Mouse (Mus musculus) c-Kit-negative CD71-positive TER-119-positive erythroid progenitor cells, embryonic 14.5 days (primary cell): ENCODE data around the gene Twist1.

Experiments
- DNase-seq: peaks from one replicate; pipeline ENCODE4 v3.0.0-alpha.2; 2013; ENCODE audit warnings: low read depth, low spot score

Twist1 gene

DNA sequence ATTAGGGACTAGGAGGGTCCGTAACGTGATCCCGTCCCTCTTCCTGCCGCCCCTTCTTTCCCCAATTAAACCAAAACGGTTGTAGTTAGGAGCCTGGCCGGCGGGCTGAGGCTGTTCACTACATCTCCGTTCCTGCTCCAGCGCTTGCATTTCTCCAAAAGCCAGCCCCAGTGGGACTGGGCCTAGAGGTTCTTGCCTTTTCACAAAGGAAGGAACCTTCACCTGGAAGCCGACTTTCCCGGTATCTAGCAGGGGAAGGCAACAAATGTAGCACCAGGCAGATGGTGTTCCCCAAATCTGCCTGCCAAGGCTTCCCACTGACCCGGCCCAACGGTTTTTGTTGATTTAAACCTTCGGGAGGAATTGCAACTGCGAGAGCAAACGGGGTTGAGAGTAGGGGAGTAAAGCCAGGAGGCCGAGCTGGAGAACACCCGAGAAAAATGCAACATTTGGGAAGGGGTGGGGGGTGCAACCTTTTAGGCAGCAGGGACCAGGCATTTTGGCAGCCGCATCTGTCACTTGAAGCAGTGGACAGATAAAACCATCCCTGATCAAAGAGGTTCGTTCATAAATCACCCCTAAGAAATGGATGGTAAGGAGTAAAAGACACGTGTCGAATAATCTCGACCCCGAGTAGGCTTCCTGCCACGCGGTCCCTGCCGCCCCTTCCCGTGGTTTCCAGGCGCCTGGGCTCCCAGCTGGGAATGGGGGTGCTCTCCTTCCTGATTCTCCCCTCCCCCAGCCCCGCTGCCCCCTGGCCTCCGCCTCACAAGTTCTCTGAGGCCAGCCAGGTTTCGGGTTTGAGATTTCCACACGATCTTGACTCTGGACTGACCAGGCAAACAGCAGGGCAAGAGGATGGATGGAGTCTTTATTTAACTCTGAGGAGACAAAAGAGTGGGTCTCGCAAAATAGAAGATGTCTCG is 9.3 kb downstream of the Twist1 start:
- no peak for DNase-seq

DNA sequence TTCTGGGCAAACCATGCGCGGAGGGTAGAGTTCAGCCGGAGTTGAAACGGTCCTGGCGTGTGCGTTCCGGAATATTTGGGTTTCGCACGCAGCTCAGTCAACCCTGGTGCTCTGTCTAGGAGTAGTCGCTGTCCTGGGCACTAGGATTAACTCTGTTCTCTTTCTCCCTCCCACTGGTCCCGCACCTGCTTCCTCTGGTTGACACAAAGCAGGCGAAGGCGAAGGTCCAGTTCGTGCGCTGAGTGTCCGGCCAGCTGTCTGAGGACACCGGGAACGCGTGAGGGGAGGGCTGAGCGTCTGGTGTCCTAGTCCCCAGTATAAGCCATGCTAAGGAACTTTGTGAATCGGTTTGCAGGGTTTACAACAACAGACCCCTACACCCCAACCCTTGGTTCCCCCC is 10.0 kb downstream of the Twist1 start:
- no peak for DNase-seq

DNA sequence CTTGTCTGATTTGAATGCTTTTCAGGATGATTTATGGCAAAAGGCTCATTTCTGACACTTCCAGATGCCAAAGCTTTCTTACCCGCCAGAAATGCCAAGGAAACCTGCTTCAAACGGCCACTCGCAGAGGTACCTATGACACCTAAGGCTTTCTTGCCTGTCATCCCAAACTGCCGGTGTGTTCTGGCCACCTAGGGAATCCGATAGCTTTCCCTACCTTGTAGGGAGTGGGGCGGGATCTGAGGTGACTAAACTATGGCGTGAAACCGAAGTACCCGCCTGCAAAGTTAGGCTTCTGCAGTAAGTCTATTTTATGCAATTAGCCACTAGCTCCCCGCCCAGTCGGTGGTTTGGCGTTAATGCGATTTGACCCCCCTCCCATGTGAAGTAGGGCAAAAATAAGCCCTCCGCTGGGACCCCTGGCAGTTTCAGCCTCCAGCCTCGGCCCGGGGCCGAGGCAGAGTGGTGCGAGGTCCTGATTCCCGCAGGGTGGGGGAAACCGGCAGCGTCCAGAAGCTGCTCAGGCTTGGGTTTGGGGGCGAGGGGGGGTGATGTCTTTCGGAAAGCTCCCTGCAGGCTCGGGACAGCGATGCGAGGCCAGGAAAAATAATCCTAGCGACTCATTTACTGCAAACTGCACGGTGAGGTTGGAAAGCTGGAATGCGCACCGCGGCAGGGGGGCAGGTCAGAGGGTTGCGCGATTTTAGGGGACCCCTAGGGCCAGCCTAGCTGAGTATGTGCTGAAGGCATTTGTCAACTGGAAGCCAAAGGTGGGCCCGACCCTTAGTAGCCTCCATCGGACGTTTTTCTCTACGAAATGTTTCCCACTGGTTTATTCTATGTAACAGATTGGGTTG is 10.8 kb downstream of the Twist1 start:
- DNase-seq, result no peak

DNA sequence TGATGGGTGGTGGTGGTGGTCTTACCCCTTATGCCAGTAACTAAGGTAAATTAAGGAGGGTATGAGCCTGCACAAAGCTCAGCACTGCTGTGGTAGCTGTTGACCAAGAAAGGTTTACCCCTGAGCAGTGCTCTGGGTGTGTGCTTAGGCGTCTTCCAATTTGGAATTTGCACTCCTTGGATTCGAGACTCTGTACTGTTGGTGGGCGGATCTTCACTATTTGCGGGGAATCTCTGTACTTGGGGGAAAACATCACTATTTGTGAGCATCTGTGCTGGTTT is 11.4 kb downstream of the Twist1 start:
- no peak for DNase-seq

DNA sequence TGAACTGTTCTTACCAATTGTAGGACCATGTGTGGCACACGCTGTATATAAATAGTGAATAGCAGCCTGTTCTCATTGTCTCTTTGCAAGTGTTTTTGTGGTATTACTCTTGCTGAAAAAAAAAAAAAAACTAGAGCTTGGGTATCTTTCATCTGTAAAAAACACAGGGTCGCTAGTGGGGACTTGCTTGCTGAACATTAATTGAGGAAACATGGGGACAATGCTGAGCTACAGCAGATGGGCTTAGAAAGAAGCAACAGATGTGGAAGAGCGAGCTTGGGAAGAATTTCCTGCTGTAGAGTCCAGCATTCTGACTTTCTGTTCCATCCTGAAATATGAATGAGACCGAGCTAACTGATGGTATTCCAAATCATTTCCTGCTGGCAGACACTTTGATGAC is 22.7 kb downstream of the Twist1 start:
- DNase-seq, result no peak

DNA sequence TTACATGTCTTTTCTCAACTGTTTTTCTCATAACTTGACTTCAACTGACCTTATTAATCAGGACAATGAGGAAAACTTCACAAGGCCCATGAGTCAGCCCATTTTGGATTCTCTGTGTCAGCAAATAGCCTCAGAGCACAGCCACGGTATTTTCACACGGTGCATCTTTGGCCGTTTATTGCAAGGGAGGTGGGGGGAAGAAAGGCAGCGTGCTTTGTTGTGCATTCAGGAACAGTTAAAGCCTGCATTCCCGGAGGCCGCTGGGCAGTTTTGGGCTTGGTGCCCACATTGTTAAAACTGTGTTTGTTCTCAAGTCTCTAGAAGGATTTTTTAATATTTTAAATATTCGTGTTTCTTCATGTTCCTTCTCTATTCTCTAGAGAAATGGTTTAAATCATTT is 24.0 kb downstream of the Twist1 start:
- DNase-seq, result no peak

DNA sequence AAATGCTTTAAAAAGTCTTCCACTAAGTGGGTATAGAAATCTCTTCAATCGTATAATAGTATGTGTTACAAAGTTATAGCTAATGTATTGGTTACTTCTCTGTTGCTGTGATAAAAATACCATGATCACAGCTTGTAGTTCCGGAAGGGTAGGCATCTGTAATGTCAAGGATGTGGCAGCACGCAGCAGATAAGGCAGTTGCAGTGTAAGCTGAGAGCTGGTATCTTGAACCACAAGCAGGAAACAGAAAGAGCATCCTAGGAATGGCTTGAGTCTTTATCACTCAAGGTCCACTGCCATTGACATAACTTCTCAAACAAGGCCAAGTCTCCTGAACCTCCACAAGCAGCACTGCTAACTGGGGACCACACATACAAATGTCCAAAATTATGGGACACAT is 35.7 kb downstream of the Twist1 start:
- no peak for DNase-seq
